Mouse (Mus musculus) kidney, postnatal 14 days (tissue): Measurements from ENCODE around the gene Paf1.

Experiments used
- DNase-seq: peaks from one replicate; pipeline ENCODE4 v3.0.0; 2022; ENCODE audit warnings: mixed read lengths

The Paf1 gene

DNA sequence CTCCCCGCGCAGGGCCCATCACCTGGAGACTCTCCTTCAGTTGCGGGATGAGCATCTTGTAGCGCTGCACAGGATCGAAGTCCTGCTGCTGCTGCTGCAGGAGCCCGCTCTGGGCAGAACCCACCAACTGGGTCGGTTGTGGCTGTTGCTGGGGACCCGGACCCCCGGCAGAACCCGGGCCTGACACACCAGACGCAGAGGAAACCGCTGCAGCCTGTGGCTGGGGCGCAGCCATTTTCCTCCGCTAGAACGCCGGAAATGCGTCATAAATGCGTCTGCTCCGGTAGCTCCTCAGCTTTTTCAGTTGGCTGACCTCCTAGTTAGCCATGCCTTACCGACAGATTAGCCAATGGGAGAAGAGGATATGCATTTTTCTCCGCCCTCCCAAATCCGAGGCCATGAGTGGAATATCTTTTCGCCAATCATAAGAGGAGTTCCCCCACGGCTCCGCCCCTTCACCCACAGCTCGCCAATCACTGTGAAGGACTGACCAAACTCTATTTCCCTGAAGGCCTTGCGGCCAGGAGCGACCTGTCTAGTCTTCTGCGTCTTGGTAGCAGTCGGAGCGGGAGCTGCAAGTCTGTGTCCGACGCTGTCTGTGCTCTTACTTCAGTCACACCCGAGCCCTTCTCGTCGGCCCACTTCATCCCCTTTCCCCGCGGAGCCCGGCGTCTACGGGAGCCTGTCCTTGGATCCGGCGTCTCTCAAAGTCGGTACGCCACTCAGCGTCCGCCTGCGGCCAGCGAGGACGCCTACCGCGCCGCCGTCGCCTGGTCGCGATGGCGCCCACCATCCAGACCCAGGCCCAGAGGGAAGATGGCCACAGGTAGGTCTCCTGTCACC lies at the start of gene Paf1, which contains the start of gene Med29:
Gene Paf1 (plus strand): TSS at position 523 of the 843 bp plus-strand sequence.
Gene Med29 (minus strand): TSS at position 280 of the 843 bp plus-strand sequence.
- peak; percentile 98 for DNase-seq

DNA sequence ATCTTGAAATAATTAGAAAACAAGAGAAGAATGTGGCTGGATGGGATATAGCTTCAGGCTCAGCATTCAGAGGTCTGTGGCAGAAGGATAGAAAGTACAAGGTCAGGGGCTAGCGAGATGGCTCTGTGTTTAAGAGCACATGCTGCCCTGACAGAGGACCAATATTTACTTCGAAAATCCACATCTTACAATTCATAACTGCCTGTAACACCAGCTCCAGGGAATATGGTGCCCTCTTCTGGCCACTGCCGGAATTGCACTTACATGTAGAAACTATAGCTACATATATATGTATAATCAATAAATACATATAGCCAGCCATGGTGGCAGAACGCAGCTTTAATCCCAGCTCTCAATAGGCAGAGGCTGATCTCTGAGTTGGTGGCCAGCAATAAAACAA lies 48.1 kb upstream of the Paf1 start:
- peak; percentile 49 for DNase-seq

DNA sequence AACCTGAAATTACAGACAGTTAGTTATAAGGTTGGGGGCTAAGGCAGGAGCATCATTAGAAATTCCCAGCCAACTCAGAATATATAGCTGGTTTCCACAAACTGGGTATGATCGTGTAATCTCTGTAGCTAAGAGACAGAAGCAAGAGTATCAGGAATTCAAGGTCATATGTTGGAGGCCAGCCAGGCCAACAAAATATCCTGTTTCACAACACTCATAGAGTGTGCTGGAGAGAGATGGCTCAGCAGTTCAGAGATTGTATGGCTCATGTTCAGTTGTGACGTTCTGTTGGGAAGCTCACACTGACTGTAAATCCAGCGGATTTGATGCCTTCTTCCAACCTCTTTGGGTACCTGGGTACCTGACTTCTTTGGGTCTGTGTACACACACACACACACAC lies 45.0 kb upstream of the Paf1 start:
- DNase-seq, result peak; percentile 37

DNA sequence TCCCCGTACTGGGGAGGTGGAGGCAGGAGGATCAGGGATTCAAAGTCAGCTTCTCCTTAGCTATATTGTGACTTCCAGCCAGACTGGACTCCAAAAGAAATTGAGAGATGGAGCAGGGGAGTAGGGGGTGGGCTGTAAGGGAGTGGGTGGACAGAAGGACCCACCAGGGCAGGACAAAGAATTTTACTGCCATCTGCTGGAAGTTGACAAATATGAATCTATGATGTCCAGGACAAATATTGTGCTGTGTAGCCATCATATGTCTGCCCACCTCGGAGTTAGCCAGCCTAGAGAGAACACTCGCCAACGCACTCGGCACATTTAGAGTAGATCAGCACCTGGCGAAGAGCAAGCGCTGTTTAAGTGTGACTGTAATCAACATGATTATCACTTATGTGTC lies 44.1 kb upstream of the Paf1 start:
- no peak for DNase-seq

DNA sequence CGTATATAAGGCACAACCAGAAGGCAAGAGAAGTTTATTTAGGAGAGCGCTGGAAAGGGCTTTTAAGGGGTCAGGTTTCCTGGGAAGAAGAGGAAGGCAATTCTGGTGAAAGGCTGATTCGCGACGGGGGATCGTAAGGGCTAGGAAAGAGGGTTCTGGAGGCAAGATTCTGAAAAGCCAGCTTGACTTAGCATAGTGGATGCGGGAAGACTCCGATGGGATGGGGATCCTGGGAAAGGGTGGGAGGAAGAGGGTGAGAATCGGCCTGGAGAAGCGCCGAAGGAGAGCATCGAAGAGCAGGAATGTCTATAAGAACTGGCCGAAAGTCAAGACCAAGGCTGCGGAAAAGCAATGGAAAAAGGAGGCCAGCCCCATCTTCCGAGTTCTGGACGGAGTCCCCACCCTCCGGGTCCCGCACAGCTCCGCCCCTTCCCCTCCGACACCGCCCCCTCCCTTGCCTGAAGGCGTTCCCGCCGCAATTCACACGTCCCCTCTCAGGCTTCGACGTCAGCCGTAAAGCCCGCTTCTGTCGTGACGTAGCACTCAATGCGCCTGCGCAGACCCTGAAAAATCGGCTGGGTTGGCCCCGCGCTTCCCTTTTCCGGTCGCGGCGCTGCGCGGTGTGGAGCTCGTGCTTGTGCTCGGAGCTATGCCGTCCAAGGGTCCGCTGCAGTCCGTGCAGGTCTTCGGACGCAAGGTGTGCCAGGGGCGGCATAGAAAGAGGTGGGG lies 42.4 kb upstream of the Paf1 start, which contains the start of gene Rps16:
Gene Rps16 (plus strand): TSS at position 498 of the 729 bp plus-strand sequence.
- DNase-seq, result peak; percentile 98

DNA sequence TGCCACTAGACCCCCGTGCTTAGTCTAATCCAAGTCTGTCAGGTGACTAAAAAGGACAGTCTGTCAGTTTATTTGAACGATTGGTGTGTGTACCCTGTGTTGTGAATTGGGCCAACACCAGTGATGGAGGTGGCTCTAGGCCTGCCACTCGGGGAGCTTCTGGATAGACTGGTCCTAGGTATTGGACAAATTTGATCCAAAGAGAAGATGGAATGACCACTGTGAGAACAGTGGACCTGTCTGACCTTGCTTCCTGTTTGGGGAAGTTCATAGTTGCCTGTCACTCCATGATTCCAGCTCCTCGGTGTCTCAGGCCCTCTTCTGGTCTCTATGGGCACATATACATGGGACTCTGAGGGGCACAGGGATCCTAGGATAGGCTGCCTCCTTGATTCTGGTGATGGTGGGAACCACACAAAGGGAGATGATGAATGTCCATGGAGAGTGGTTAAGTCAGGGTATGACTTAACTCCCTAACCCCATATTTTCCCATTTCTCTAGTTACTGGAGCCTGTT lies 41.0 kb upstream of the Paf1 start:
- DNase-seq, result no peak

DNA sequence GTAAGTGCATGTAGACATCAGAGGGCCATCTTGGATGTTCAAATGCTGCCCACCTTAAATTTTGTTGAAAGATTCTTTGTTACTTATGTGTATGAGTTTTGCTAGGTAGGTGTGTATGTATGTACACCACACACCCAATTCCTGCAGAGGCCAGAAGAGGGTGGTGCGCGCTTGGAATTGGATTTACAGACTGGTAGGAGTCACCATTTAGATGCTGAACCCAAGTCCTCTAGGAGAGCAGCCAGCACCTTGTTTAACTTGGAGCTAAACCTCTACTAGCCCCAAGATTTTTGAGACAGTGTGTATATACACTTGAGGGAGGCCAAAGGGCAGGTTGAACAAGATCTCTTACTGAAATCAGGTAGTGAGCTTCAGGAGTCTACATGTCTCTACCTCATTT lies 39.5 kb upstream of the Paf1 start:
- DNase-seq, result no peak

DNA sequence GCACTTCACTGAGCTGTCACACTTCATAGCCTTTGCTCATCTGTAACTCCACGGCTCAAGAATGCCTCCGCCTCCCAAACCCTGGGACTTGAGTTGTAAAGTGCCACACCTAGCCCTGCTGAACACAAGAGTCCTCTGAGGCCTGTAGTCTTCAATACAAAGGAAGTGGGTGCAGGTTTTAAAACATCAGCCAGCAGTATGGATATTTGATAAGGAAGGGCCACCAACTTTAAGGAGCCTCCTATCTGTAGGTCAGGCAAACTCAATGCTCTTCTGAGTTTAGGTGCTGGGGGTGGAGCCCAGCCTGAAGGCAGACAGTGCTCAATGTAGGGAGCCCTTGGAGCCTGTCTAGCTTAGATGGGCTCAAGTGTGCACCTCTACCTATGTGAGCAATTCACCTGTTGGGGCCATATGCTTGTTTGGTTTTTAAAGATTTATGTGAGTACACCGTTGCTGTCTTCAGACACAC lies 38.6 kb upstream of the Paf1 start:
- DNase-seq, result no peak

DNA sequence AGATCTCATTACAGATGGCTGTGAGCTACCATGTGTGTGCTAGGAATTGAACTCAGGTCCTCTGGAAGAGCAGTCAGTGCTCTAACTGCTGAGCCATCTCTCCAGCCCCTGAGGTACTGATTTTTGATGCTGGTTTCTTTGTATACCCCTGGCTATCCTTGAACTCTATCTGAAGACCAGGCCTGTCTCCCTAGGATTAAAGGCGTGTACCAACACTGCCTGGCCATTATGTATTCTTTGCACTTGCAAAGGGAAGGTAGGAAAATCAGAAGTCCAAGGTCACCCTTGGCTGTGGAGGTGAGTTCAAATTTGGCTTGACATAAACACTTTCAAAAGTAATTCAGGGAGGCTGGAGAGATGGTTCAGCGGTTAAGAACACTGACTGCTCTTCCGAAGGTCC lies 38.2 kb upstream of the Paf1 start:
- DNase-seq, result no peak

DNA sequence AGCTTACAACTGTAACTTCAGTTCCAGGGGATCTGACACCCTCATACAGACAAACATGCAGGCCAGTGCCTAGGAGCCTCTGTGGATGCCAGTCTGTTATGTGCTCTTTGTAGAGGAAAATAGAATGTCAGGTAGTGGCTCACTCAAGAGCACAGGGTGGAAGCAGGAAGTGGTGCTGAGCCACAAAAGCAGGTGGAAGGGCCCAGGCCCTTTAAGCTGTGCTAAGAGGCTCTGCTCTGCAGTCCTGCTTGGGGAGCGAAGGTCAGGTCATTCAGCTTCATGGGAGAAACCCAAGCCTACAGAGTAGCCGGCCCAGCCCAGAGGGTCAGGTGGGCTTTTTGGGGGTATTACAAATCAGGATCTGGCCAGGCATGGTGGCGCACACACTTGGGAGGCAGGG lies 37.5 kb upstream of the Paf1 start:
- DNase-seq, result no peak

DNA sequence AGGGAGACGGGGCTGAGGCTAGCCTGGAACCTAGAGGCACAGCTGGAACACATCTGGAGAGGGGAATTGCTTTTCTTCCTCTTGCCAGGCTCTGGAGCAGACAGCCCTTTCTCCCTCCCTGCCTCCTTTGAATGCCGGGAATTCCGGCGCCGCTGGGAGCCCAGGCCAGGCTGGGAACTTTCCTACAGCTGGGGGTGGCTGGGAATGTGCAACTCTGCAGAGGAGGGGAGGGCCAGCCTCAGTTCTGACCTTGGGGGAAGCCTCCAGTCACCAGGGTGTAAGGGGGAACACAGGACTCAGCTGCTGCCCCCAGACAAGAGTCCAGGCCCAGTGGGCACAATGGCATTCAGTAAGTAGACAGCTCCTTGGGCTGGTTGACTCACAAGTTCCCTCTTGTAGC lies 35.8 kb upstream of the Paf1 start:
- peak; percentile 85 for DNase-seq

DNA sequence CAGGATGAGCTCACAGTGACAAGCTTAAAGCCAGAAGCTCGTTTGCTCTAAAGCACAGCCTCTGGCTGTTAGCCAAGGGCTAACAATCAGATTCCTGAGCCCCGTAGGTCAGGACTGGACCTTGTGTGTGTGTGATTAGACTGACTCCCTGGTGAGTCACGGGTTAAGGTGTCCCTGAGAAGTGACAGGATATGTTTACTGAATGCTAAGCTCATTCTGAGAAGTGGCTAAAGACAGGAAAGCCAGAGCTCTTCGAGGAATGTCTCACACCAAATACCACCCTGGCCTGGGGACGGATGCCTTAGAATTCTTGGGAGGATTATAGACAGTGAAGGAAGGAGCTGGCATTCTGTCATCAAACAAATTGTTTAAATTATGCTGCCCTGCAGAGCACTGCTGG lies 34.8 kb upstream of the Paf1 start:
- peak; percentile 53 for DNase-seq

DNA sequence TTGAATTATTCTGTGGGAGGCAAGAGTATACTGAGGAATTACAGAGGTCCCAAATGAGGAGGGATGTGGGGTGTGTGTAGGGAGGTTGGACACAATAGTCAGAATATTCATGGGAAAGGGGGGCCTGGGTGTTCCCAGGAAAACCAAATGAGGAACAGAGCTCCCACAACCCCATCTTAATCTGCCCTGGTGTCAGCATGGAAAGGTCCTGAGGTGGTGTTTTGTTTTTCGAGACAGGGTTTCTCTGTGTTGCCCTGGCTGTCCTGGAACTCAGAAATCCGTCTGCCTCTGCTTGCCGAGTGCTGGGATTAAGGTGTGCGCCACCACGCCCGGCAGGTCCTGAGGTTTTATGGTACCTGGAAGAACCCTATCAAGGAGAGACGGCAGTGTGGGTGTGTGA lies 34.3 kb upstream of the Paf1 start:
- no peak for DNase-seq

DNA sequence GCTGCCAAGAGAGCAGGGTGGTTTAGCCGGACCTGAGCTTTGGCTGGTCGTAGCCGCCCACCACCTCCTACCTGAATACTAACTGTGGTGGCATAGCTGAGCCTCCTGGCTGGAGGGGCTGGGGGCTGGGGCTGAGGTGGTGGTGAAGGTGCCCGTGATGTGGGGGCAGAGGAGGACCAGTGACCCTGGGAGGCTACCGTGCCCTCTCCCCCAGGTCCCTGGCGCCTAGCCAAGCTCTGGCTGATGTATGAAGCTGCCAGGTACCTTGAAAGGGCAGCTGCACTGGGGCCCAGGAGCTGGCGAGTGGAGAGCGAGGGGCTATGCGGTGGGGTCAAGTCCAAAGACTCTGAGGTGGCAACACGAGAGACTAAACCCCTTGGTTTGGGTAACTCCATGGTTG lies 32.9 kb upstream of the Paf1 start:
- no peak for DNase-seq

DNA sequence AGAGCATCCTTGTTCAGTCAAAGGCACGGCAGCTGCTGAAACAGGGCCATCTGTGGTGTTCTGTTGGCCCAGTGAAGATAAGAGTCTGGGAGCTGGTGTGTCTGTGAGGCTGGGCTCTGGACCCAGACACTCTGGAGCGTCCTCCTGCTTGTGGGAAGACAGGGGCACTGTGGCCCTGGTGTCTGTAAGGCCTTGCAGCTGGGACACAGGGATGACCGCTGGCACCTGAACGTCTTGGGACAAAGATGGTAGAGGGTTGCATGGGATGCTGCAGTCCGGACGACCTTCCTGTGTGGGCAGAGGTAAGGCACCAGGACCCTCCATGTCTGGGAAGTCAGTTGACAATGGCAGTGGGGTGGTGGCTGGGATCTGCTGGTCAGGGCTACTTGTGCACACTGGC lies 32.5 kb upstream of the Paf1 start:
- DNase-seq, result no peak

DNA sequence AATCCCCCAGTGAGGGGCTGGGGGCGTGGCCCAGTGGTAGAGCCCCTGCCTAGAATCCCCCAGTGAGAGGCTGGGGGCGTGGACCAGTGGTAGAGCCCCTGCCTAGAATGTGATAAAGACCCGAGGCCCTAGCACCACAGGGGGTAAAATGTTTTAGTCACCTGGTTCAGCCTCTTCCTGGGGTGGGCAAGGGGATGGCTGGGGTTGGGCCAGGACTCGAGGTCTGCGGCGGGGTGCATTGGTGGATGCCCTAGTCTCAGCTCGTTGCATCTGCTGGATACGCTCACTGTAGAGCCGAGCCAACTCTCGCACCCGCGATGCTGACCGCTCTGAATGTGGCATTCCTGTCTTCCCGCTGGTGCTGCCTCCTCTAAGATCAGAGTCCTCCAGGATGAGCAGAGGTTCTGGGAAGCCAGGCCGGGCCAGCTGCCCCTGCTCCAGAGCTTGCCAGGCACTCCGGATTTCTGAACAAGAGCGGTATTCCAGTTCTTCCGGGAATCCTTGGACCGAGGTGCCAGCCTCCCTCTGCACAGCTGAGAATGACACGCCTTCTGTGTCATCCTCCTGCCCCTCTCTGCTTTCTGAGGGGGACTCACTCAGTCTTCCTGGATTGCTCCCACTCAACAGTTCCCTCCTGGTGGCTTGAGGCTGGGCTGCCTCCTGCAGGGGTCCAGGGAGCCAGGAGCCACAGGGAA lies 31.0 kb upstream of the Paf1 start:
- no peak for DNase-seq

DNA sequence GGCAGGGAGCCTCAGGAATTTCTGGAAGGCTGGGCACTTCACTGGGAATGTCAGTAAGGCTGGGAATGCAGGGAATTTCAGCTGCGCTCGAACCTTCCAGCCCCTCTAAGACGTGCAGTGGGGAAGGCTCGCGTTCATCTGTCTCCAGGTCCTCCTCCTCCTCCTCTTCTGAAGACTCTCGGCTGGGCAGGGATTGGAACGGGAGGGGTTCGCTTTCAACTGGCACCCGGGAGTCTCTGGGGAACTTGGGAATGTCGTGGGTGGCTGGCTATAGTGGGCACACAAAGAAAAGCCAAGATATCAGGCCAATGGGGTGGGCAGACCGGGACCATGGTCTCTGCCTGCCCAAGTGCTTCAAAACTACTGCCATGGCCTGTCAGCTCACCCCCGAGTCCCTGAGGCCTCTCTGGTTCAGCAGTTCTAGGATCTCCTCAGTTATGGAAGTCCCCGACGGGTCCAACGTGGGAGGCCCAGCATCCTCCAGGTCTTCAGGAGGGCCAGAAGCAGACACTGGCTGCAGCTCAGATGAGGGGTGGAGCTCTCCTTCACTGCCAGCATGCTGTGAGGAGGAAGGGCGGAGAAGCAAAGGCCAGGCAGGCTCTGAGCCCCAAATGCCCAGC lies 30.2 kb upstream of the Paf1 start:
- no peak for DNase-seq

DNA sequence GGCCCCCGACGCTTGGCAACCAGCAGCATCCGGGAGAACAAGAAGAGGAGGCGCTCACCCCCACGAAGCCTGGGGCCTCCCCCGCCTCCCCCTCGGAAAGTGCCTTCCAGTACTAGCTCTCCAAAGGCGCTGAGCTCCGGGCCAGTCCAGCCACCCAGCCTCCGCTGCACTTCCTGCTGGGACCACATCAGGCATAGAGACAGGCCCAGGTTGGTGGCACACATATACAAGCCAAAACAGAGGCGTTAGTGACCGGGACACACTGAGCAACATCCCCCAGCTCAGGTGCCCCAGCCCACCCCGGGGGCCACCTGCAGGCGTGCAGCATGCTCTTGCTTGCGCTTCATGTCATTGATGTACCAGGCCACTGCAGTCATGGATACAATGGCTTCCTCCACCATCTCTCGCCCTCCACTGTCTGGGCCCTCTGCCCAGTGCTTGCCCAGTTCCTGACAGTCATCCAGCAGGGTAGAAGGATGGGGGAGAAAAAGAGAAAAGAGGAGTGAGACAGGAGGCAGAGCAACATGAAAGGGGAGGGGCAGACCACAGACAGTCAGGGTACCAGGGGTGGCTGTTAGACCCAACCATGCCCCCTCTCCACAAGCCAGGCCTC lies 25.0 kb upstream of the Paf1 start:
- DNase-seq, result no peak

DNA sequence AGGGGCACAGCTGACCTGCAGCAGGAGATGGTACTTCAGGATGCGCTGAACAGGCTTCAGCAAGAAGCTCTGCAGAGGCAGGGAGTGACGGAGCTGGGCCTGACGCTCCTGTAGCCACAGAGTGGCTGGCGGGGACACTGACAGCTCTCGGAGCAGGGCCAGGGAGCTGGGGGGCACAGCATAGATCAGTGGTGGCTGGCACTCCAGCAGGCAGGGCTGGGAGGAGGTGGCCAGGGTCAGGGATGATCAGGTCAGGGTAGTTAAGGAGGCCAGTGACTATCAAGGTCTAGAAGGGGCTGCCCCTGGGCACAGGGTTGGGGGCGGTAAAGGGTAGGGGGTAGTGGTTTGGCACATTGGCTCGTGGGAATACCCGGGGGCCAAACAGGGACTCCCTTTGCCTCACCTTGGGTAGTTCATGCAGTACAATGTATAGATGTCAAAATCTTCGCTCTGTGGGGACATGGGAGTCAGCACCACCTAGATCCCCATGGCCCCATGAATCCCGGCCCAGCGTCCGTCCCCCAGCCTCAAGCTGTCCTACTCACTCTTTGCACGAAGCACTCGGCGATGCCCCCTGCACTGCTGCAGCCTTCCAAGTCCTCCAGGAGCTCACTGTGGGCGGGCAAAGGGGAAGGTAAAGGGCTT lies 24.4 kb upstream of the Paf1 start:
- DNase-seq, result no peak

DNA sequence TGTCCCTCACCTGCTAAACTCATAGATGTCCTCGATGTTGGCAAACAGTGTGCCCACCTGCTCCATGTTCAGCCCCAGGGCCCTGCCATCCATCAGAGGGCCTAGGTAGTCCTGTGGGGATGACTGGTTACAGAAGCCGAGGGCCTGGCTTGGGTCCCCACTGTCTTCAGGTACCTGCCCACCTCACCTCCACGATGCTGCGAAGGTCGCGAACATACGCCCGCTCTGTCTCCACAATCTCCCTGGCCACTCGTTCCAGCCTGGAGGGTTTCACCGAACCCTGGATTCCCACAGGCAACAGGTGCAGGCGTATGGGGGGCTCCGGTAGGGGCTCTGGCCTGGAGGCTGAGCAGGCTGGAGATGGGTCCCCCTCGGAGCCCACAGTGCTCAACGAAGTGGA lies 22.7 kb upstream of the Paf1 start:
- DNase-seq, result no peak

DNA sequence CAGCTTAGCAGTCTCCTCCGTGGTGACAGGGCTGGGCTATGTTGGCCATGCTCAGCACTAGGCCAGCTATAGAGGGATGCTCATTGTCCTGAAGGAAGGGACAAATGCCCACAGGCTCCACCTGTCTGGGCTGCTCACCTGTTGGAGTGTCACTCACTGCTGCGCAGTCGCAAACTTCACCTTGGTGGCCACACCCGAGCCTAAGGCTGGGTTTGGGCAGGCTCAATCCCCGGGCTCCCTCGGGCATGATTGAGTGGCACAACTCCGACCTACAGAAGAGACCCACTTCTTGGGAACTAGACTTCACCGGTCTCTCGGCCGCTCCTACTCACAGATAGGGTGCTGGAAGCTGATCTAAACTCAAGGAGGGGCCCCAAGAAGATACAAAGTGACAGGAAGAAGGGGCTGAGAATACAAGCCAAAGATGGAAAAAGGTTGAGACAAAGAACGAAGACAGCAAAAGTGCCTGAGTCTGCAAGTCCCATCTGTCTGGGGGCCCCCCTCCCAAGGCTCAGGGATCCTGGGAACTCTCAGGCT lies 21.7 kb upstream of the Paf1 start:
- DNase-seq, result peak; percentile 47
